Mouse (Mus musculus) heart, adult 11 months (tissue): Measurements from ENCODE around the gene Mctp1.

Source experiments
- DNase-seq: peaks from one replicate; pipeline ENCODE4 v3.0.0; 2022

The Mctp1 gene

GRCm38 (mm10) chr13:76840712-76841111, 456.4 kb downstream of the Mctp1 start:
- no peak for DNase-seq

- DNase-seq, result peak; percentile 56
Measured at GRCm38 (mm10) chr13:76844629-76845255, 460.4 kb downstream of the Mctp1 start.

GRCm38 (mm10) chr13:76850412-76851054, 466.2 kb downstream of the Mctp1 start:
- no peak for DNase-seq

GRCm38 (mm10) chr13:76854306-76854705, 470.0 kb downstream of the Mctp1 start:
- no peak for DNase-seq

GRCm38 (mm10) chr13:76855021-76855420, 470.7 kb downstream of the Mctp1 start:
- no peak for DNase-seq

- no peak for DNase-seq
Measured at GRCm38 (mm10) chr13:76857024-76857423, 472.7 kb downstream of the Mctp1 start.

GRCm38 (mm10) chr13:76858078-76858482, 473.7 kb downstream of the Mctp1 start:
- DNase-seq, result no peak

GRCm38 (mm10) chr13:76870291-76870690, 486.0 kb downstream of the Mctp1 start:
- no peak for DNase-seq

- DNase-seq, result no peak
Measured at GRCm38 (mm10) chr13:76877887-76878763, 493.8 kb downstream of the Mctp1 start.

- DNase-seq, result no peak
Measured at GRCm38 (mm10) chr13:76879008-76879407, 494.7 kb downstream of the Mctp1 start.

GRCm38 (mm10) chr13:76884517-76885092, 500.3 kb downstream of the Mctp1 start:
- DNase-seq, result no peak

GRCm38 (mm10) chr13:76892987-76893386, 508.7 kb downstream of the Mctp1 start:
- DNase-seq, result no peak

GRCm38 (mm10) chr13:76895770-76896456, 511.6 kb downstream of the Mctp1 start:
- DNase-seq, result no peak

GRCm38 (mm10) chr13:76896457-76896790, 512.1 kb downstream of the Mctp1 start:
- no peak for DNase-seq

- DNase-seq, result no peak
Measured at GRCm38 (mm10) chr13:76918321-76918720, 534.0 kb downstream of the Mctp1 start.

GRCm38 (mm10) chr13:76926851-76927250, 542.5 kb downstream of the Mctp1 start:
- DNase-seq, result no peak

GRCm38 (mm10) chr13:76927875-76928440, 543.6 kb downstream of the Mctp1 start:
- DNase-seq, result no peak

- DNase-seq, result no peak
Measured at GRCm38 (mm10) chr13:76929152-76929551, 544.8 kb downstream of the Mctp1 start.

- no peak for DNase-seq
Measured at GRCm38 (mm10) chr13:76932933-76933332, 548.6 kb downstream of the Mctp1 start.

- no peak for DNase-seq
Measured at GRCm38 (mm10) chr13:76949234-76949633, 564.9 kb downstream of the Mctp1 start.

- DNase-seq, result no peak
Measured at GRCm38 (mm10) chr13:76967588-76967987, 583.3 kb downstream of the Mctp1 start.

GRCm38 (mm10) chr13:76969386-76969785, 585.1 kb downstream of the Mctp1 start:
- no peak for DNase-seq
